Mouse (Mus musculus): ENCODE measurements at regions not wholly inside any gene's neighbourhood (a gene's known extent, or its start where the extent isn't known, plus 50 kb on each side); places are given as distances from the start of the nearest gene placed in this dataset.

- ATAC-seq (ENCODE audit: low FRiP score, low read depth): no peak
- no peak overlapping the region for H3K27ac ChIP-seq (replicated peaks)
- WGBS: 94% methylated on average over 4 of the region's 4 CpGs
Measured at GRCm38 (mm10) chr15:24725170-24725569, 688.4 kb downstream of the Basp1 start.

GRCm38 (mm10) chr15:24724664-24725063 is 688.9 kb downstream of the Basp1 start:
- H3K27me3 ChIP-seq: no peaks in the 10 kb centered on the region
- H3K36me3 ChIP-seq: no peaks in the 10 kb centered on the region
- H3K4me3 ChIP-seq: no peak overlapping the region
- H3K4me2 ChIP-seq: no peak overlapping the region
- WGBS: 39% methylated on average over 4 of the region's 4 CpGs
- ATAC-seq (ENCODE audit: low FRiP score, low read depth): peak; percentile 76; the same call in 1 of the 2 replicates
- no peaks in the 10 kb centered on the region for H3K9me3 ChIP-seq
- no peak overlapping the region for H3K27ac ChIP-seq (replicated peaks)
- H3K4me1 ChIP-seq (replicated peaks): no peaks in the 10 kb centered on the region
- no peak overlapping the region for H3K9ac ChIP-seq

More at GRCm38 (mm10) chr15:24725170-24725569, 688.4 kb downstream of the Basp1 start:
- H3K4me1 ChIP-seq (replicated peaks): no peaks in the 10 kb centered on the region
- H3K4me2 ChIP-seq: no peak overlapping the region
- no peaks in the 10 kb centered on the region for H3K36me3 ChIP-seq
- no peaks in the 10 kb centered on the region for H3K9me3 ChIP-seq
- no peaks in the 10 kb centered on the region for H3K27me3 ChIP-seq
- H3K9ac ChIP-seq: no peak overlapping the region
- H3K4me3 ChIP-seq: no peak overlapping the region

GRCm38 (mm10) chr15:24720346-24720745 is 693.2 kb downstream of the Basp1 start:
- H3K27me3 ChIP-seq: no peaks in the 10 kb centered on the region
- H3K27ac ChIP-seq (replicated peaks): no peak overlapping the region
- no peak for ATAC-seq (ENCODE audit: low FRiP score, low read depth)
- H3K36me3 ChIP-seq: no peaks in the 10 kb centered on the region
- 80% methylated on average over 2 of the region's 2 CpGs for WGBS
- no peaks in the 10 kb centered on the region for H3K4me1 ChIP-seq (replicated peaks)
- H3K9me3 ChIP-seq: no peaks in the 10 kb centered on the region
- H3K4me2 ChIP-seq: no peak overlapping the region
- H3K9ac ChIP-seq: no peak overlapping the region
- H3K4me3 ChIP-seq: no peak overlapping the region

- no peaks in the 10 kb centered on the region for H3K36me3 ChIP-seq
- H3K27ac ChIP-seq (replicated peaks): no peak overlapping the region
- no peaks in the 10 kb centered on the region for H3K27me3 ChIP-seq
- no peak overlapping the region for H3K9ac ChIP-seq
- 83% methylated on average over 4 of the region's 4 CpGs for WGBS
- no peaks in the 10 kb centered on the region for H3K4me1 ChIP-seq (replicated peaks)
- ATAC-seq (ENCODE audit: low FRiP score, low read depth): no peak
- H3K4me3 ChIP-seq: no peak overlapping the region
- no peak overlapping the region for H3K4me2 ChIP-seq
- no peaks in the 10 kb centered on the region for H3K9me3 ChIP-seq
Measured at GRCm38 (mm10) chr15:24682167-24682566, 731.4 kb downstream of the Basp1 start.

- Histone ChIP-seq H3K4me3 (no peak overlapping the region), H3K36me3 (no peaks in the 10 kb centered on the region), H3K9me3 (no peaks in the 10 kb centered on the region), H3K9ac (no peak overlapping the region), H3K27ac (replicated peaks) (no peak overlapping the region), H3K4me1 (replicated peaks) (no peaks in the 10 kb centered on the region), H3K27me3 (no peaks in the 10 kb centered on the region), H3K4me2 (no peak overlapping the region)
- 66% methylated on average over 1 of the region's 1 CpGs for WGBS
- peak; percentile 81; the same call in 1 of the 2 replicates for ATAC-seq (ENCODE audit: low FRiP score, low read depth)
Measured at GRCm38 (mm10) chr15:24648938-24649337, 764.6 kb downstream of the Basp1 start.

GRCm38 (mm10) chr15:24635620-24636019 is 777.9 kb downstream of the Basp1 start:
- Histone ChIP-seq H3K9ac (no peak overlapping the region), H3K4me1 (replicated peaks) (no peaks in the 10 kb centered on the region), H3K36me3 (no peaks in the 10 kb centered on the region), H3K4me2 (no peak overlapping the region), H3K27ac (replicated peaks) (no peak overlapping the region), H3K9me3 (no peaks in the 10 kb centered on the region), H3K4me3 (no peak overlapping the region), H3K27me3 (no peaks in the 10 kb centered on the region)
- 63% methylated on average over 2 of the region's 2 CpGs for WGBS
- ATAC-seq (ENCODE audit: low FRiP score, low read depth): no peak

GRCm38 (mm10) chr15:24596242-24596641 is 817.3 kb downstream of the Basp1 start:
- no peak overlapping the region for H3K27ac ChIP-seq (replicated peaks)
- no peaks in the 10 kb centered on the region for H3K27me3 ChIP-seq
- no peak overlapping the region for H3K9ac ChIP-seq
- H3K4me1 ChIP-seq (replicated peaks): no peaks in the 10 kb centered on the region
- H3K9me3 ChIP-seq: no peaks in the 10 kb centered on the region
- ATAC-seq (ENCODE audit: low FRiP score, low read depth): peak; percentile 73; the same call in 1 of the 2 replicates
- no peaks in the 10 kb centered on the region for H3K36me3 ChIP-seq
- no peak overlapping the region for H3K4me2 ChIP-seq
- H3K4me3 ChIP-seq: no peak overlapping the region
- whole genome bisulfite sequencing: 48% methylated on average over 4 of the region's 4 CpGs

GRCm38 (mm10) chr15:24588943-24589342 is 824.6 kb downstream of the Basp1 start:
- peak; percentile 45; the same call in 1 of the 2 replicates for ATAC-seq (ENCODE audit: low FRiP score, low read depth)
- Histone ChIP-seq H3K27ac (replicated peaks) (no peak overlapping the region), H3K4me3 (no peak overlapping the region), H3K4me2 (no peak overlapping the region), H3K4me1 (replicated peaks) (no peaks in the 10 kb centered on the region), H3K9me3 (no peaks in the 10 kb centered on the region), H3K36me3 (no peaks in the 10 kb centered on the region), H3K9ac (no peak overlapping the region), H3K27me3 (no peaks in the 10 kb centered on the region)
- 28% methylated on average over 4 of the region's 4 CpGs for WGBS

- Histone ChIP-seq H3K36me3 (no peaks in the 10 kb centered on the region), H3K4me1 (replicated peaks) (peaks cover 5% of the 10 kb centered on the region; the same call in 1 of the 2 replicates), H3K27me3 (no peaks in the 10 kb centered on the region), H3K27ac (replicated peaks) (no peak overlapping the region), H3K9ac (no peak overlapping the region), H3K4me3 (no peak overlapping the region), H3K4me2 (no peak overlapping the region), H3K9me3 (no peaks in the 10 kb centered on the region)
- WGBS: 3% methylated on average over 3 of the region's 3 CpGs
- peak; percentile 90 for ATAC-seq (ENCODE audit: low FRiP score, low read depth)
Measured at GRCm38 (mm10) chr15:24566981-24567380, 846.6 kb downstream of the Basp1 start.

GRCm38 (mm10) chr15:24556806-24557205 is 856.8 kb downstream of the Basp1 start:
- Histone ChIP-seq H3K27ac (replicated peaks) (no peak overlapping the region), H3K9ac (no peak overlapping the region), H3K4me2 (no peak overlapping the region), H3K36me3 (no peaks in the 10 kb centered on the region), H3K9me3 (no peaks in the 10 kb centered on the region), H3K27me3 (no peaks in the 10 kb centered on the region), H3K4me3 (no peak overlapping the region), H3K4me1 (replicated peaks) (no peaks in the 10 kb centered on the region)
- ATAC-seq (ENCODE audit: low FRiP score, low read depth): no peak
- WGBS: 86% methylated on average over 4 of the region's 4 CpGs

GRCm38 (mm10) chr15:24550108-24550507 is 863.5 kb downstream of the Basp1 start:
- no peaks in the 10 kb centered on the region for H3K4me1 ChIP-seq (replicated peaks)
- no peak overlapping the region for H3K27ac ChIP-seq (replicated peaks)
- H3K9ac ChIP-seq: no peak overlapping the region
- H3K36me3 ChIP-seq: no peaks in the 10 kb centered on the region
- no peaks in the 10 kb centered on the region for H3K27me3 ChIP-seq
- no peaks in the 10 kb centered on the region for H3K9me3 ChIP-seq
- no peak overlapping the region for H3K4me3 ChIP-seq
- H3K4me2 ChIP-seq: no peak overlapping the region
- no peak for ATAC-seq (ENCODE audit: low FRiP score, low read depth)
- 87% methylated on average over 3 of the region's 3 CpGs for WGBS

- Histone ChIP-seq H3K4me1 (replicated peaks) (no peaks in the 10 kb centered on the region), H3K27ac (replicated peaks) (no peak overlapping the region), H3K27me3 (no peaks in the 10 kb centered on the region), H3K36me3 (no peaks in the 10 kb centered on the region), H3K4me2 (no peak overlapping the region), H3K9me3 (no peaks in the 10 kb centered on the region), H3K9ac (no peak overlapping the region), H3K4me3 (no peak overlapping the region)
- ATAC-seq (ENCODE audit: low FRiP score, low read depth): no peak
- 67% methylated on average over 3 of the region's 3 CpGs for WGBS
Measured at GRCm38 (mm10) chr15:24530065-24530464, 883.5 kb downstream of the Basp1 start.

- Histone ChIP-seq H3K27ac (replicated peaks) (no peak overlapping the region), H3K4me2 (no peak overlapping the region), H3K27me3 (no peaks in the 10 kb centered on the region), H3K4me1 (replicated peaks) (no peaks in the 10 kb centered on the region), H3K9me3 (no peaks in the 10 kb centered on the region), H3K4me3 (no peak overlapping the region), H3K9ac (no peak overlapping the region), H3K36me3 (no peaks in the 10 kb centered on the region)
- WGBS: 79% methylated on average over 5 of the region's 5 CpGs
- ATAC-seq (ENCODE audit: low FRiP score, low read depth): no peak
Measured at GRCm38 (mm10) chr15:24527379-24527778, 886.2 kb downstream of the Basp1 start.
